Mouse (Mus musculus): ENCODE measurements around the gene Slc35f1. TPM values are rescaled to one million over a fixed set of nuclear protein-coding genes. Genes with fewer than 3 reads are reported as not detected.

Gene Slc35f1
- polyA plus RNA-seq, 3 experiments from 2014 or later = not detected

- ATAC-seq = no peak
Observed at GRCm38 (mm10) chr10:52934615-52935014, 244.3 kb downstream of the Slc35f1 start.

GRCm38 (mm10) chr10:52940111-52940830 lies 249.9 kb downstream of the Slc35f1 start:
- no peak for ATAC-seq

- no peak for ATAC-seq
Observed at GRCm38 (mm10) chr10:52940831-52941216, 250.5 kb downstream of the Slc35f1 start.

GRCm38 (mm10) chr10:52952581-52952980 lies 262.2 kb downstream of the Slc35f1 start:
- ATAC-seq = no peak

GRCm38 (mm10) chr10:52956728-52957127 lies 266.4 kb downstream of the Slc35f1 start:
- ATAC-seq = no peak

GRCm38 (mm10) chr10:52979251-52979650 lies 288.9 kb downstream of the Slc35f1 start:
- no peak for ATAC-seq

- no peak for ATAC-seq
Observed at GRCm38 (mm10) chr10:52982836-52983235, 292.5 kb downstream of the Slc35f1 start.

- no peak for ATAC-seq
Observed at GRCm38 (mm10) chr10:52992246-52992645, 301.9 kb downstream of the Slc35f1 start.

GRCm38 (mm10) chr10:52996886-52997285 lies 306.6 kb downstream of the Slc35f1 start:
- no peak for ATAC-seq

- ATAC-seq = no peak
Observed at GRCm38 (mm10) chr10:53001136-53001535, 310.8 kb downstream of the Slc35f1 start.

GRCm38 (mm10) chr10:53006229-53007190 lies 316.2 kb downstream of the Slc35f1 start:
- ATAC-seq = no peak

- no peak for ATAC-seq
Observed at GRCm38 (mm10) chr10:53013878-53014277, 323.5 kb downstream of the Slc35f1 start.

- no peak for ATAC-seq
Observed at GRCm38 (mm10) chr10:53028454-53028853, 338.1 kb downstream of the Slc35f1 start.

- no peak for ATAC-seq
Observed at GRCm38 (mm10) chr10:53035202-53035601, 344.9 kb downstream of the Slc35f1 start.

GRCm38 (mm10) chr10:53045931-53046330 lies 355.6 kb downstream of the Slc35f1 start:
- no peak for ATAC-seq

- ATAC-seq = no peak
Observed at GRCm38 (mm10) chr10:53052521-53052920, 362.2 kb downstream of the Slc35f1 start.

GRCm38 (mm10) chr10:53060745-53061144 lies 370.4 kb downstream of the Slc35f1 start:
- no peak for ATAC-seq

GRCm38 (mm10) chr10:53062741-53063140 lies 372.4 kb downstream of the Slc35f1 start:
- ATAC-seq = no peak

- ATAC-seq = no peak
Observed at GRCm38 (mm10) chr10:53087811-53088210, 397.5 kb downstream of the Slc35f1 start.

- ATAC-seq = no peak
Observed at GRCm38 (mm10) chr10:53091525-53091924, 401.2 kb downstream of the Slc35f1 start.

GRCm38 (mm10) chr10:53096446-53096845 lies 406.1 kb downstream of the Slc35f1 start:
- ATAC-seq = no peak

- no peak for ATAC-seq
Observed at GRCm38 (mm10) chr10:53100881-53101280, 410.5 kb downstream of the Slc35f1 start.

- no peak for ATAC-seq
Observed at GRCm38 (mm10) chr10:53101412-53101811, 411.1 kb downstream of the Slc35f1 start.

- ATAC-seq = no peak
Observed at GRCm38 (mm10) chr10:53102423-53102822, 412.1 kb downstream of the Slc35f1 start.
